Mouse (Mus musculus) A20 (cell line): Measurements from ENCODE around the gene Palld.

Experiments used
- DNase-seq: peaks from one replicate; pipeline ENCODE4 v3.0.0-alpha.2; 2011; ENCODE audit warnings: low read depth, low spot score

Gene Palld

DNA sequence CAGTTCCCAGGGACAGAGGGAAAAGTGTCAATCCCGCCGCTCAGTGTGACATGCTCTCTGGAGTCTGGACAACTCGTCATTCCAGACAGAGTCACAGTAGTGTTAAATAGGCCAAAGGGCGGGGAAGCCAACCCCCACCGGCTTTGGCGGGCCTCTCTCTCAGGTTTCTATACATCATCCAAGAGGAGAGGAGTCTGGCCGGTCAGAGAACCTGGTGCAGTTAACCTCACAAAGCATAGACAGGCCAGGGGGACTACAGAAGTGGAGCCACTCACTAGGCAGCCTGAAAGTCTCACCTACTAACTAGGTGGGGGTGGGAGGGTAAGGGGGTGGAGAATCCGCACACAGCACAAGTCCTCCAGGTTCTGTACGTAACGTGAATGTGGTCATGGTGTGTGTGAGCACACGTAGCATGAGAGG is 312.5 kb downstream of the Palld start:
- no peak for DNase-seq

GRCm38 (mm10) chr8:61588336-61588735 is 314.2 kb downstream of the Palld start:
- DNase-seq: no peak

GRCm38 (mm10) chr8:61587731-61588130 is 314.8 kb downstream of the Palld start:
- DNase-seq: no peak

DNA sequence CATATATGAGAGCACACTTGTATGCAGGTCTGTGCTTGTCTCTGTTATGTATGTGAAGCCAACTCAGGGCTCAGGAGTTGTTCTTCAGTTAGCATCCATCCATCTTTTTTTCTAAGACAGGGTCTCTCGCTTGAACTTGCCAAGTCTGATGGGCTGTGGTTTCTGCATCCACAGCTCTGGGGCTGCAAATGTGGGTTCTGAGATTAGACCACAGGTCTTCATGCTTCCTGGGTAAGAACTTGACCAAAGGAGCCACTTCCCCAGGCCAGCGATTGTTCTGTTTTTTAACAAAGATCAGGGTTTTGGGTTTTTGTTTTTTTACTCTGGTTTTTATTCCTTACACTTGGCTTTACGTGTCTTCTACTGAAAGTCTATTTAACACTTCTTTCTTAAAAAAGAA is 316.0 kb downstream of the Palld start:
- no peak for DNase-seq

GRCm38 (mm10) chr8:61585746-61586145 is 316.7 kb downstream of the Palld start:
- DNase-seq: no peak

- peak; percentile 9 for DNase-seq
Observed at GRCm38 (mm10) chr8:61584714-61585383, 317.6 kb downstream of the Palld start.

GRCm38 (mm10) chr8:61582547-61582946 is 319.9 kb downstream of the Palld start:
- no peak for DNase-seq

- DNase-seq: no peak
Observed at GRCm38 (mm10) chr8:61581259-61581658, 321.2 kb downstream of the Palld start.

- no peak for DNase-seq
Observed at GRCm38 (mm10) chr8:61579831-61580230, 322.7 kb downstream of the Palld start.

GRCm38 (mm10) chr8:61578754-61579153 is 323.7 kb downstream of the Palld start:
- DNase-seq: no peak

GRCm38 (mm10) chr8:61575096-61575653 is 327.3 kb downstream of the Palld start:
- DNase-seq: no peak

GRCm38 (mm10) chr8:61574526-61574925 is 328.0 kb downstream of the Palld start:
- no peak for DNase-seq

DNA sequence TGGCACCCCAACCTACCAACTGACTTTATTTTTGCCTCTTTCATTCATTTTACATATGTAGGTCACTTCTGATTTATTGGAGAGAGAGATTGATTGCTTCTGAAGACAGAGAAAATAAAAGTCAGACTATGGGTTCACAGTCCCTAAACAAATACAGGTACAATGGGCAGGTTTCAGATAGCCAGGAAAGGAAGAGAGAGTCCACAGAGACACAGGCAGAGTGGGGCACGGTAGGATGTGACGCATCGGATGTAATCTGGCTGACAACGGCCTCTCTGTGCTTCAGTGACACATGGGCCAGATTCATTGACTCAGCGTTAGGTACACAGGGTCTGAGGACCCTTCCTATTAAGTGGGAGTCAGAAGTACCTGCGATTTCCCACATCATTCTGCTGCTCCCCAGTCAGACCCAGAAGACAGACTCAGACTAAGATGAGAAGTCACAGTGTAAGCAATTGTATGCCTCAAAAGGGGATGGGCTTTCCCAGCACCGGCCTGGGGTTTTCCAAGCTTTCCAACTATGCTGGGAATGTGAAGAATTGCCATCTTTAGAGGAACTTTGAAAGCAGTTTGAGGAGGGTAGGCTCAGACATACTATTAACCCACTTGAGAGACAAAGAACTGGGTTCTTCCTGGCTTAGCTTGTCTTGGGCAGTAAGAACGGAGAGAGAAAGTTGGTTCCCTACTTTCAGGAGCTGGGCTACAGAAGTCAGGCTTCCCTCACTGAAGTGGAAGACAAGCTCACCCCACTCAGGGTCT is 329.1 kb downstream of the Palld start:
- no peak for DNase-seq

GRCm38 (mm10) chr8:61572697-61573096 is 329.8 kb downstream of the Palld start:
- no peak for DNase-seq

GRCm38 (mm10) chr8:61570637-61571036 is 331.9 kb downstream of the Palld start:
- DNase-seq: no peak

DNA sequence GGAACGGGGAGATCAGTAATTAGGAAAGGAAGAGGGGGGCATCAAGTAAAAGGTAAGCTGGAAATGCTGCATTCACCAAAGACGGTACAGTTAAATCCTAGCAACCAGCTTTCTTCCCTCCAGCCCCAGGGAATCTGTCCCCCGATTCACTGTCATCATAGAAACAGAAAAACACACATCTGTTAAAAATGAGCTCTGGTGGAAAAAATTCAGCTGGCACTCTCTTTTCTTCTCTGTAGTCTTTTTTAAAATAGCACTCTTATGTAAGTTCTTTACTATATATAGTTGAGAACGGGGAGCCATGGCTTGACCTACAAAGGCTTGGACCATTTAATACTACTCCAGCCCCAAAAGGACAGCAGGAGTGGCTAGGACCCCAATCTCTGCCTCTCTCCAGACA is 332.8 kb downstream of the Palld start:
- DNase-seq: no peak

GRCm38 (mm10) chr8:61569211-61569610 is 333.3 kb downstream of the Palld start:
- no peak for DNase-seq

GRCm38 (mm10) chr8:61563378-61563777 is 339.1 kb downstream of the Palld start:
- DNase-seq: no peak

- no peak for DNase-seq
Observed at GRCm38 (mm10) chr8:61562626-61563025, 339.9 kb downstream of the Palld start.

DNA sequence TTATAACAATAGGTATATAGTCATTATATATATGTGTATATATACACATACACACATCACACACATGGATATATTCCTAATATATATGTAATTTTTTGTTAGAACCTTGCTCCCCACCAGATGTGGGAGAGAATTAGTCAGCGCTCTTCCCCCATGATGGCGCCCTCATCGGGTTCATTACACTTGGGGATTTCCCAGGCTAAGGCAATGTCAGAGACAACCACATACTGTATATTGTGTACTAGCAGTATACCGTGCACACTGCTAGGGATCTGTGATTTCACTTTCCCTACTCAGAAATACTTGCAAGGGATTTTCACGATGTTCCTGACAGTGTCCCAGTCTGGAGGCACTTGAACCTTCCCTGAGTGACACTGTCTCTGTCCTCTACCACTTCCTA is 341.3 kb downstream of the Palld start:
- DNase-seq: no peak

DNA sequence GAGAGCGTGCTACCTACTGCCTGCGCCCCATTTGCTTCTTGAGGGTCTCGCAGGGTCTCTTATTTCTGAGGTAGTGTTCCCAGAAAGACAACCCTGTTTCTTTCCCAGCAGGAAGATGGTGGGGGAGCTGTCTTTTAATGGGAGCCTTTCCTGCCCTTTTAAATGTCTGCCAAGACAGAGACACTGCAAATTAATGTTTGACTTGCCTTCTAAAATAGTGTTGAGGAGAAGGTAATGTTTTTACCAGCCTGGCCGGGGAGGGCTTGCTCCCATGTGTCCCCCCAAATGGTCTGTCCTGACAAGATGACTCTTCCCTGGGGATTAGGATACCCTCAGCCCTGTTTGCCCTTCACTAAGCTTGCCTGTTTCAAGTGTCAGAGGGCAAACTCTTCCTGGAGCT is 342.5 kb downstream of the Palld start:
- no peak for DNase-seq

- DNase-seq: no peak
Observed at GRCm38 (mm10) chr8:61559450-61559849, 343.0 kb downstream of the Palld start.
